Mouse (Mus musculus) forebrain, embryonic 13.5 days (tissue): ENCODE measurements at regions not wholly inside any gene's neighbourhood (a gene's known extent, or its start where the extent isn't known, plus 50 kb on each side); places are given as distances from the start of the nearest gene placed in this dataset.
"Not testable (repeated sequence)": the region's sequence is repeated elsewhere in the genome, so short reads cannot be mapped to it uniquely, and the experiment has no call there.

Experiments used
- ATAC-seq: fragments of 200-750 bp; cut with Nextera tagmentation; 2 replicates; pipeline ENCODE4 v1.8.0; 2017
- H3K27ac ChIP-seq: fragments of 300-500 bp; sonication (generic); 2 replicates; pipeline ENCODE4 v1.5.1; 2015; ENCODE audit warnings: inconsistent platforms, mild to moderate bottlenecking, moderate library complexity
- H3K27me3 ChIP-seq: fragments of 300-500 bp; sonication (generic); 2 replicates; pipeline ENCODE4 v1.6.1; 2015; ENCODE audit warnings: mild to moderate bottlenecking, inconsistent platforms
- H3K36me3 ChIP-seq: fragments of 300-500 bp; sonication (generic); 2 replicates; pipeline ENCODE4 v1.6.1; 2015; ENCODE audit warnings: mild to moderate bottlenecking, inconsistent platforms; ENCODE audit not compliant: poor library complexity, severe bottlenecking
- H3K4me1 ChIP-seq: fragments of 300-500 bp; sonication (generic); 2 replicates; pipeline ENCODE4 v1.6.1; 2015; ENCODE audit warnings: inconsistent platforms
- H3K4me2 ChIP-seq: fragments of 300-500 bp; sonication (generic); 2 replicates; pipeline ENCODE4 v1.6.1; 2015; ENCODE audit warnings: inconsistent platforms, mild to moderate bottlenecking, moderate library complexity
- H3K4me3 ChIP-seq: fragments of 300-500 bp; sonication (generic); 2 replicates; pipeline ENCODE4 v1.5.1; 2015; ENCODE audit warnings: mild to moderate bottlenecking, inconsistent platforms
- H3K9ac ChIP-seq: fragments of 300-500 bp; sonication (generic); 2 replicates; pipeline ENCODE4 v1.6.1; 2015; ENCODE audit warnings: mild to moderate bottlenecking, inconsistent platforms
- H3K9me3 ChIP-seq: fragments of 300-500 bp; sonication (generic); replicated peaks from 2 replicates; pipeline ENCODE4 v1.6.1; 2016; ENCODE audit warnings: inconsistent platforms
- WGBS: fragments of 180-500 bp; shearing (Covaris S2); methylation state at CpG from one replicate; pipeline ENCODE4 v1.1.7; 2015; 5-methylcytosine and 5-hydroxymethylcytosine counted together

DNA sequence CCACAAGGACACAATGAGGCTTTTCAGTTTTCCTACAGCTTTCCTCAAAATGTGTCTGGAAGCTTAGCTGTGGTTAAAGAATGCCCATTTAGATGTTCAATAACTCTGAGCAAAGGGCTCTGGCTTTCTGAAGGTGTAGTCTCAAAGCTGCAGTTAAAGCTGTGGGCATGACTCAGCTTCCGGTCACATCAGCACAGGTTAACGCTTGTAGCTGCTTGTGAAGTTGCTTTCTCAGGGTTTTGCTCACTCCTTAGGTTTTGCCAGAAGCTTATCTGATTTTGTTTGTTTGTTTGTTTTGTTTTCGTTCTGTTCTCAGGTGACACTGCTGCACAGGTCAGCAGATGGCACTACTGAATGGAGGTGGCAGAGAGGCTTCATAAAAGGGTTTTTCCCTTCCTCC is 444.2 kb downstream of the Ets1 start:
- H3K9ac ChIP-seq: no peak overlapping the region
- ATAC-seq: no peak
- 83% methylated on average over 3 of the region's 3 CpGs for whole genome bisulfite sequencing
- H3K4me1 ChIP-seq: no peaks in the 10 kb centered on the region
- H3K27ac ChIP-seq: no peak overlapping the region
- H3K4me2 ChIP-seq: no peak overlapping the region
- no peak overlapping the region for H3K4me3 ChIP-seq
- no peaks in the 10 kb centered on the region for H3K27me3 ChIP-seq
- no peaks in the 10 kb centered on the region for H3K36me3 ChIP-seq
- H3K9me3 ChIP-seq: no peaks in the 10 kb centered on the region

DNA sequence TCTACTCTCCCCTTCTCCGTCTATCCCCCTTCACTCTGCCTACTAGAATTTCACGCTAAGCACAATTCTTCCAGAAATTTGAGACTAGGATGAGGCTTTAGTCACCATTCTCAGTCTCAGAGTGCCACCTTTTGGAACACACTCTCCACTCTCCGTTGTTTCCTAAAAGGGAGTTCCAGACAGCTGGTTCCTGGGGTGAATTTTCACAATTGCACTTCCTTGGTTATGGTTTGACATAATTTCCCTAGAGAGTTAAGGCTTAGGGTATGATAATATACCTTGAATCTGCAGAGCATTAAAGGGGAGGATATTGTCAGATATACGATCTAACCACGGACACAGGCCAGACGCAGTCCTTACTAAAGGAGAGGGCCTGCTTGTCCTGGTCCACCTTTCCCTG is 444.8 kb downstream of the Ets1 start:
- Histone ChIP-seq H3K9ac (no peak overlapping the region), H3K36me3 (no peaks in the 10 kb centered on the region), H3K9me3 (no peaks in the 10 kb centered on the region), H3K4me2 (no peak overlapping the region), H3K4me1 (no peaks in the 10 kb centered on the region), H3K4me3 (no peak overlapping the region), H3K27me3 (no peaks in the 10 kb centered on the region), H3K27ac (no peak overlapping the region)
- WGBS: 72% methylated on average over 6 of the region's 6 CpGs
- no peak for ATAC-seq

- H3K27ac ChIP-seq: no peak overlapping the region
- WGBS: 81% methylated on average over 3 of the region's 3 CpGs
Measured at GRCm38 (mm10) chr9:33089977-33090376, 454.0 kb downstream of the Ets1 start.

DNA sequence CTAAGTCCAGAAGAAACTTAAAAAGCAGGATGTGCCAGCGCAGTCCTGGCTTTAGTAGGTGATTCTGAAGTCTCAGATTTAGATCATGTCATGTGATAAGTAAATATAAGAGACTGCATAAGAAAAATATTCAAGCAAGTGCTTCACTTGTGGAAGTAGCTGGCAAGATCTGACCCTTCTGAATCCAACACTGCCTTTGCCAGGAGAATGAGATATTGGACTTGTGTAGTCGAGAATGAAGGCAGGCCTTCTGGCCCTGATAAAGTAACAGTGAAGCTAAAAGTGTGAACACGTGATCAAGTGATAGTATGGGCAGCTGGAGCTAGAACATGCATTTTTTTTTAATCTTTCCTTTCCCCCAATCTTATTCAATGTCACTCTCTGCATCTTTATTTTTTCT is 455.6 kb downstream of the Ets1 start:
- H3K4me3 ChIP-seq: no peak overlapping the region
- WGBS: 78% methylated on average over 3 of the region's 3 CpGs
- H3K4me2 ChIP-seq: no peak overlapping the region

More at GRCm38 (mm10) chr9:33089977-33090376, 454.0 kb downstream of the Ets1 start:
- H3K4me3 ChIP-seq: no peak overlapping the region
- no peaks in the 10 kb centered on the region for H3K27me3 ChIP-seq
- H3K4me1 ChIP-seq: no peaks in the 10 kb centered on the region
- H3K36me3 ChIP-seq: no peaks in the 10 kb centered on the region
- H3K9me3 ChIP-seq: no peaks in the 10 kb centered on the region
- H3K4me2 ChIP-seq: no peak overlapping the region
- H3K9ac ChIP-seq: no peak overlapping the region
- no peak for ATAC-seq

GRCm38 (mm10) chr9:33095654-33096053 is 459.6 kb downstream of the Ets1 start:
- Histone ChIP-seq H3K9ac (no peak overlapping the region), H3K36me3 (no peaks in the 10 kb centered on the region), H3K27me3 (no peaks in the 10 kb centered on the region), H3K27ac (no peak overlapping the region), H3K4me1 (no peaks in the 10 kb centered on the region), H3K4me3 (no peak overlapping the region), H3K9me3 (no peaks in the 10 kb centered on the region), H3K4me2 (no peak overlapping the region)
- 2% methylated on average over 3 of the region's 3 CpGs for WGBS
- 0 out of 2 replicates have a peak, but pooled peaks have one; percentile 53 for ATAC-seq

More for the DNA sequence above, 455.6 kb downstream of the Ets1 start:
- no peak overlapping the region for H3K27ac ChIP-seq
- H3K4me1 ChIP-seq: no peaks in the 10 kb centered on the region
- no peak for ATAC-seq
- H3K9me3 ChIP-seq: no peaks in the 10 kb centered on the region
- no peaks in the 10 kb centered on the region for H3K36me3 ChIP-seq
- no peaks in the 10 kb centered on the region for H3K27me3 ChIP-seq
- no peak overlapping the region for H3K9ac ChIP-seq

- Histone ChIP-seq H3K27me3 (no peaks in the 10 kb centered on the region), H3K4me3 (no peak overlapping the region), H3K4me2 (no peak overlapping the region), H3K4me1 (peaks cover 6% of the 10 kb centered on the region), H3K9me3 (no peaks in the 10 kb centered on the region), H3K36me3 (no peaks in the 10 kb centered on the region), H3K9ac (no peak overlapping the region), H3K27ac (no peak overlapping the region)
- no peak for ATAC-seq
- WGBS: 85% methylated on average over 3 of the region's 3 CpGs
Measured at GRCm38 (mm10) chr9:33101206-33101605, 465.2 kb downstream of the Ets1 start.

DNA sequence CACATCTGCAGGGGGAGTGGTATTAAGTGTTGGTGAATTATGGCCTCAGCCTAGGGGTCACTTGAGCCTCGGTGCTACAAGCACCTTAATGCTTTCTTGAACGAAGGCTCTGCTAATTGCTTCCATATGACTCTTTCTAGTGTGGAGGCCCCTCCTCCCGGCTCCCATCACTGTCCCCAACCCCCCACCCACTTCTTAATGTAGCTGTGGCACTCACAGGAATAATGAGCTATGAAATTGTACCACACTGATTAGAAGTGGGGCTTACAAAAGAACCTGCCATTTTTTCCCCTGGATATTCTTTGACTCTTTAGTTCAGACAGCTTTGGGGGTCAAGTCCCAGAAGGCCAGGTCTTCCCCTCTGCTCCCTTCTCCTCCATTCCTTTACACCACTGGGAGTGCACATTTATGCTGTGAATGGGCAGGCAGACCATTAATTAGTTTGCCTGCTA is 468.6 kb downstream of the Ets1 start:
- 4% methylated on average over 3 of the region's 3 CpGs for WGBS
- Histone ChIP-seq H3K4me2 (no peak overlapping the region), H3K9ac (no peak overlapping the region), H3K4me3 (no peak overlapping the region), H3K4me1 (peaks cover 6% of the 10 kb centered on the region), H3K36me3 (no peaks in the 10 kb centered on the region), H3K27ac (no peak overlapping the region), H3K27me3 (no peaks in the 10 kb centered on the region), H3K9me3 (no peaks in the 10 kb centered on the region)
- ATAC-seq: no peak

DNA sequence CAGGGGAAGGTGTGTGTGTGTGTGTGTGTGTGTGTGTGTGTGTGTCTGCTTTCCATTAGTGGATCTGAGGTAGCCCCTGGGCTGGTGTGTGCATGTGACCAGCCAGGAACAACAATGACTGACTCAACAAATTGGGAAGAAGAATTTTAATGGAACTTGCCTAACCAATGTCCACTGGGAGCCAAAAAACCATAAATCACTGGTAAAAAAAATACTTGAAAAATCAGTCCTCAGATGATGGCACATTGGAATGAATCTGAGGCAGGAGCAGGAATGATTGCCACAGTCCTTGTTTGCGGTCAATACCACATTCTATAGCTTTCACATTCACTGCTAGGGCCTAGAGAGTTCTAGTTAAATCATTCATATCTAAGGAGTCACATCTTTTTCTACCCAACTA is 487.8 kb downstream of the Ets1 start:
- Histone ChIP-seq H3K4me1 (no peaks in the 10 kb centered on the region), H3K36me3 (no peaks in the 10 kb centered on the region), H3K4me2 (no peak overlapping the region), H3K4me3 (no peak overlapping the region), H3K27ac (no peak overlapping the region), H3K9ac (no peak overlapping the region), H3K9me3 (no peaks in the 10 kb centered on the region), H3K27me3 (no peaks in the 10 kb centered on the region)
- 97% methylated on average over 1 of the region's 1 CpGs for WGBS
- no peak for ATAC-seq

DNA sequence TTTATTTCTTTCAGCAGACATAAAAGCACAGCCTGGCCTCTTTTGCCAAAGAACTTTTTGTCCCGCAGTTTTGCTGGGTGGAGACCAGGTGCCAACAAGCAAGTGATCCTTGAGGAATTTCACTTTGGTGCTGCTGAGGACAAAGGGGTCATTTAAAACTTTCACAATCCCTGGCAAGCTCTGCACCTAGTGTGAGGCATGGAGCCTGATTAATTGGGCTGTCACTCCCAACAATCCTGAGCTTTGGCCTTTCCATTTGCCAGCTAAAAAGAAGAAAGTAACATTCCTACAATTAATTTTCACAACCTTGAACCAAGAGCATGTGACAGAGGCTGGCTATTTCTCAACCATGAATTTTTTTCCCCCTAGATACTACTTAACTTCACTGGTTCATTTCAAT is 516.2 kb downstream of the Ets1 start:
- Histone ChIP-seq H3K4me2 (no peak overlapping the region), H3K27me3 (no peaks in the 10 kb centered on the region), H3K4me1 (no peaks in the 10 kb centered on the region), H3K36me3 (no peaks in the 10 kb centered on the region), H3K4me3 (no peak overlapping the region), H3K9me3 (no peaks in the 10 kb centered on the region), H3K27ac (no peak overlapping the region), H3K9ac (no peak overlapping the region)
- ATAC-seq: peak; percentile 70; the same call in 1 of the 2 replicates
- 3% methylated on average over 1 of the region's 1 CpGs for WGBS

DNA sequence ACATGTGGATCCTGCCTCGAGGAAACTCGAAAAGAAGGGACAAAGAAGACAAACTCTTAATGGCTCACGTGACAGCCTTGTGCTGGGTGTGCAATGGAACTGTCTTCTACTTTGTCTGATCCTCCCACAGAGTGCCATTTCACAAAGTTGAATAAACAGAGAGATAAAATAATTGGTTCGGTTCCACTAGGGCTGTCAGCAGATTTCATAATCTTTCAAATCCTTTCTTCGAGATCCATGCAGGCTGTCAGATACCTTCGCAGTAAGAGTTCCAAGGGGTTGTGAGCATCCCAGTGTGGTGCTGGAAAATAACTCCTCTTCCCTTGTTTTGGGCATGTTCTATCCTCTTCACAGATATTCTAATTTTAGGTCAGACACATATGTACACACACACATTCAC is 532.1 kb downstream of the Ets1 start:
- no peaks in the 10 kb centered on the region for H3K27me3 ChIP-seq
- H3K4me2 ChIP-seq: no peak overlapping the region
- no peaks in the 10 kb centered on the region for H3K36me3 ChIP-seq
- H3K27ac ChIP-seq: no peak overlapping the region
- no peaks in the 10 kb centered on the region for H3K4me1 ChIP-seq
- no peaks in the 10 kb centered on the region for H3K9me3 ChIP-seq
- no peak for ATAC-seq
- WGBS: 77% methylated on average over 6 of the region's 6 CpGs
- no peak overlapping the region for H3K9ac ChIP-seq
- H3K4me3 ChIP-seq: no peak overlapping the region

GRCm38 (mm10) chr9:33169093-33169492 is 533.1 kb downstream of the Ets1 start:
- not testable (repeated sequence) for H3K4me3 ChIP-seq, H3K9me3 ChIP-seq, H3K27ac ChIP-seq, H3K4me2 ChIP-seq, H3K9ac ChIP-seq, ATAC-seq, H3K36me3 ChIP-seq, H3K4me1 ChIP-seq, H3K27me3 ChIP-seq
- WGBS: 70% methylated on average over 1 of the region's 1 CpGs

- Histone ChIP-seq H3K27me3 (no peaks in the 10 kb centered on the region), H3K4me3 (no peak overlapping the region), H3K9ac (no peak overlapping the region), H3K27ac (no peak overlapping the region), H3K4me2 (no peak overlapping the region), H3K36me3 (no peaks in the 10 kb centered on the region), H3K9me3 (no peaks in the 10 kb centered on the region), H3K4me1 (no peaks in the 10 kb centered on the region)
- ATAC-seq: no peak
Measured at GRCm38 (mm10) chr9:33180066-33180465, 544.0 kb downstream of the Ets1 start.

GRCm38 (mm10) chr9:33187187-33187586 is 551.2 kb downstream of the Ets1 start:
- Histone ChIP-seq H3K9me3 (no peaks in the 10 kb centered on the region), H3K36me3 (no peaks in the 10 kb centered on the region), H3K27ac (no peak overlapping the region), H3K27me3 (no peaks in the 10 kb centered on the region), H3K4me1 (no peaks in the 10 kb centered on the region), H3K4me3 (no peak overlapping the region), H3K4me2 (no peak overlapping the region), H3K9ac (no peak overlapping the region)
- 67% methylated on average over 3 of the region's 3 CpGs for WGBS
- no peak for ATAC-seq
